Mouse (Mus musculus): ENCODE data around the gene Adtrp.

Gene Adtrp

DNA sequence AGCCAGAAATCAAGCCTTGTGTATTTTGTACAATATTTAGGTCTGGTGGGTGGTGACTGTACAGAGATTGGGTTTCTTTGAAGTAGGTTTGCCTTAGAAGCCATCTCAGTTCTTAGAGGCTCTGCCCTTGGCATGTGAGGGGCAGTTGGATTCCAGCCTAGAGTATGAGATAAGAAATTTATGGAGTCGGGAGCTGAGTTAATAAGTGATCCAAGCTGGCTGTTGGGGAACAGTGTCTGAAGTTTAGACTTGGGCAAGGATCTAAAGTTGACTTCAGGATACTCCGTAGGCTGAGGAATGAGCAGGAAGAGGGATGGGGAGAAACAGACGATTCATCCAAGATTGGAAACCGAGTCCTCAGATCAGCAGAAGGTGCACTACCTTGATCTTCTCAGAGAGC is 29.9 kb downstream of the Adtrp start:
- no peak; the same call in 1 of the 2 replicates for TF ChIP-seq GATA4 (IDR thresholded peaks at IDR 0.05; ENCODE audit: insufficient replicate concordance, low read length)

DNA sequence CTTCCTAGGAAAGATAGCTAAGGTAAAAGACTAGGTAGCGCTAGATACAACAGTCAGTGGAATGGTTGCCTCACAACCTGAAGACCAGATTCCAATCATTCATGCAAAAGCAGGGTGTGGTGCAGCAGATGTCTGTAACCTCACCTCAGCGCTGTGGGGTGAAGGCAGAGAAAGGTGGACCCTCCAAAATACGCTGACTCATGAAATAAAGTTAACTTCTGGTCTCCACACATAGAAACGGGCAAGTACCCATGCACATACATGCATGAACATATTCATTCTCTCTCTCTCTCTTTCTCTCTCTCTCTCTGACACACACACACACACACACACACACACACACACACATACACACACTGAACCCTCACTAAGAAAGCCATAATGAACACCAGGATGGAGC is 30.8 kb downstream of the Adtrp start:
- no peak for TF ChIP-seq GATA4 (IDR thresholded peaks at IDR 0.05; ENCODE audit: insufficient replicate concordance, low read length)

DNA sequence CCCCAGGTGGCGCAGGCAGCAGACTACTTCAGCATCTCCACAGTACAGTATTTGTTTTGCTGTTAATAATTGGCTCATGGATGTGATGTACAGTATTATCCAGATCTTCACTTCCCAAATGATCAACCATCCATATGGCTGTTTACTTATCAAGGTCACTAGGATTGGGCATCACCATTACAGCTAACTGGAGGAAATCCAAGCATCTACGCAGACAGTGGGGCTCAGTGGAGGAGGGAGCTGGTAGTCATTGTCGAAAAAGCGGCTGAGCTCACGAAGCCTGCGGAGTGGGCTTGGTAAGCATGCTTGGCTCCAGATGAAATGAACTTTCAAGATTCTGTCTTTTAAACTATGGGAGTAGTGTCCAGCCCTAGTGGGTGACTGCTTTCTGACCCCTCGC is 36.7 kb downstream of the Adtrp start:
- no peak for TF ChIP-seq GATA4 (IDR thresholded peaks at IDR 0.05; ENCODE audit: insufficient replicate concordance, low read length)

DNA sequence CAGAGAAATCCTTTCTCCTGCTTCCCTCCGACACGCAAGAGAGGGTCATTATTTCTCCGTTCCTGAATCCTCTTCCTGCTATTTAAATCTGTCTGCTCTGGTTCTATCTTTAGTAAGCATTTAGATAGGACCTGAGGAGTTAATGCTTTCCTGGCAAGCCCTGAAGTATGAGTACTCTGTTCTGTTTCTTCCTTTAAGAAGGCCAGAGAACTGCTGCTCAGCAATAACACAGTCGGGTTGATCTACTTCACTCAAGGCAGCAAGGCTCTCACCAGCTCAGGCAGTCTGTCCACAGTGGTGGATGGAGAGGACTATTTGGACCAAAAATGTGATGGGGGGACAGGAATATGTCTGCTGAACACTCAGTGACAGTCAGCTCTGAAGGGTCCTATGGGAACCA is 39.7 kb downstream of the Adtrp start:
- TF ChIP-seq GATA4 (IDR thresholded peaks at IDR 0.05; ENCODE audit: insufficient replicate concordance, low read length) = no peak

DNA sequence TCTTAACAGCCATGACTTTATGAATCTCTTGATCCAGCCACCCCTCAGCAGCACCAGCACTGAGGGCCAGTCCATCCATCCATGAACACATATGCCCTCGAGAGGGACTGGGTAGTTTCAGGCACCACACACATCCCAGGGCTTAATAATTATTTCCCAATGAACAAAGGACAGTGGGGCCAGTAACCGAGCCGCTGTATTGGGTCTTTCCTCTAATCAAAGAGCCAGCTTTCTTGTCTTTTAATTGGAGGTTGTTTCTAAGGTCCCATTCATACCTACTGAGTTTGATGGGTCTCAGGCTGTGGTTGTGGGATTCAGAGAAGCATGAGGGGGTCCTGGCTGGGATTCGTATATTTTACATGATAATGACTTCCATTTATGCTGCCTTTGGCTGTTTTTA is 40.2 kb downstream of the Adtrp start:
- TF ChIP-seq GATA4 (IDR thresholded peaks at IDR 0.05; ENCODE audit: insufficient replicate concordance, low read length) = no peak

DNA sequence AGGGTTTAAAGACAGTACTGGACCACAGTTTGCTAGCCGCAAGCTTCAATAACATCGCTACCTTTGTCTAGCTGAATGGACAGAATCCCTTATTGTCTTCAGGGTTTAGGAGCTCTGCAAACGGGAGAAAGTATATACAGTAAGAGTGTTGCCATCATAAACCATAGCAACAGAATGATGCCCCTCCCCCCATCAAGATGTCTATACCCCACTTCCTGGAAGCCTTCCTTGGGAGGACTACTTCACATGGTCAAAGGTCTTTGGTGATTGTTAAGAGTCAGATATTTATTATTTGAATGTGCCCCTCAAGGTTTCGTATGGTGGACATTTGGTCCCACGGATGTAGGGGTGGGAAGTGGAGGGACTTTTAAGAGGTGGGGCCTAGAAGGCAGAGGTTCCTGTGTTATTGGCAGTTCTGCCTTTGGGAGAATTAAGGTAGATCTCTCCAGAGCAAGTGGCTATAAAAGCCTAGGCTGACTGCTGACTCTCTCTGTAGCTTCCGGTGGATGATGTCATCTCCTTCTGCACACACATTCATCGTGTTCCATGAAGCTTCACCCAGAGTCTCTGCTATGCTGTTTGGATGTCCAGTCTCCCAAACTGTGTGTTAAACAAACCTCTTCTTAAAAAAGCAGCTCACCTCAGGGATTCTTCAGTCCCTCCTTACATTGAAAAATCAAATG is 42.2 kb downstream of the Adtrp start:
- TF ChIP-seq GATA4 (IDR thresholded peaks at IDR 0.05; ENCODE audit: insufficient replicate concordance, low read length) = no peak

DNA sequence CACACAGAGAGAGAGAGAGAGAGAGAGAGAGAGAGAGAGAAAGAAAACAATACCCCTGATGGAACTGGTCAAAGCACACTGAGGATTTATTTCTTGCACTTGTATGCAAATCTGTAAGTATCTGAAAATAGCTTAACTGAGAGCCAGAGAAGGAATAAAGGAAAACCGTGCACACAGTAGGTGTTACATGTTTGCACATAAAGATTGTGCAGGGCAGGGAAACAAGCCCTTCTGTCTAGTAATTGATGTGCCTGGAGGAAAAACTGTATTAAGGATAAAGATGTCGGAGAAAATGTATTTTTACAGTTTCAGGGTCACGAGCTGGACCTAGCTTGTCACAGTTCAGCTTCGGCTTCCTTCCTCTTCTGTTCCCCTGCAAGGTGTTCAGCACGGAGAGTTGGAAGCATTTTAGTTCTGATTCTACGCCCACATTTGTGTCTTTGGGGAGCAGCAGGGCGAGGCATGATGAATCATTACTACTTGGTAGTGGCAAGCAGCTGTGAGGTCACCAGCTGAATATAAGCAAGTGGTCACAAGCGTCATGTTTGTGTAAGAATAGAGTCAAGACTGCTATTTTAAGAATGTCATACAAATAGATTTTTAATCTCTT is 43.7 kb downstream of the Adtrp start:
- no peak for TF ChIP-seq GATA4 (IDR thresholded peaks at IDR 0.05; ENCODE audit: insufficient replicate concordance, low read length)

DNA sequence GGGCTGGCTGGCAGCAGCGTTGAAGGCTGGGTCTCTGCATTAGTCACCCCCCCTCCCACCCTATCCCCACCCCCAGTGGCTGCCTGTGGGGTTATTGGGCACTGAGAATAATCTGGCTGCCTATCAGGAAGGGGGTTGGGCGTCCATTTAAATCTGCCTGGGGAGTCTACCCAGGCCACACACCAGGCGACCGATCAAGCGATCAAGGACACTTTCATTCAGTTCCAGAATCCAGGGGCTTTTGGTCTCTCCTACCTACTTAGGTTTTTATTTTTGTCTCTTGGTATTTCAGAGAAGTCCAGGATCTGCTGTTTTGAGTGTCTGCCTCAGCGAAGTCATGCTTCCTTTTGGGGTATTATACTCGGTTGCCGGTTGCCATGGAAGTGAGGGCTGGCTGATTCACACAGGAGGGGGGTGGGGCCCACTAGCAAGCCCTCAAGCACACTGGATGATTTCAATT is 46.3 kb downstream of the Adtrp start:
- TF ChIP-seq GATA4 (IDR thresholded peaks at IDR 0.05; ENCODE audit: insufficient replicate concordance, low read length) = no peak

DNA sequence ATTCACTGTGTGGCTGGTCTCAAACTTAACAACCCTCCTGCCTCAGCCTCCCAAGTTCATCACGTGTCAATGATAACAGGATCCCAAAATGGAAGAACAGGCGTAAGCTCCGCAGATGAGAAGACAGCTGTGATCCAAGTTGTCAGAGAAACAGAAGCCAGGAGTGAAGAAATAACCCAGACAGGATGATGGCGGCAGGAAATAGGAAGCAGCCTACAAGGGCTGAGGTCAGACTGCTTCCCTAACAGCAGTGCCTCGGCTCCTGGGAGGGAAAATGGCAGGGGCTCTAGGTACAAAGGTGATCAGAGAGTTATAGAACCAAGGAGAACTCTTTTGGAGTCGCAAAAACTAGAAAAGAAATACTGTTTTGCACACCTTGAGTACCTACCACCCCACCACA is 54.6 kb downstream of the Adtrp start:
- no peak for TF ChIP-seq GATA4 (IDR thresholded peaks at IDR 0.05; ENCODE audit: insufficient replicate concordance, low read length)

DNA sequence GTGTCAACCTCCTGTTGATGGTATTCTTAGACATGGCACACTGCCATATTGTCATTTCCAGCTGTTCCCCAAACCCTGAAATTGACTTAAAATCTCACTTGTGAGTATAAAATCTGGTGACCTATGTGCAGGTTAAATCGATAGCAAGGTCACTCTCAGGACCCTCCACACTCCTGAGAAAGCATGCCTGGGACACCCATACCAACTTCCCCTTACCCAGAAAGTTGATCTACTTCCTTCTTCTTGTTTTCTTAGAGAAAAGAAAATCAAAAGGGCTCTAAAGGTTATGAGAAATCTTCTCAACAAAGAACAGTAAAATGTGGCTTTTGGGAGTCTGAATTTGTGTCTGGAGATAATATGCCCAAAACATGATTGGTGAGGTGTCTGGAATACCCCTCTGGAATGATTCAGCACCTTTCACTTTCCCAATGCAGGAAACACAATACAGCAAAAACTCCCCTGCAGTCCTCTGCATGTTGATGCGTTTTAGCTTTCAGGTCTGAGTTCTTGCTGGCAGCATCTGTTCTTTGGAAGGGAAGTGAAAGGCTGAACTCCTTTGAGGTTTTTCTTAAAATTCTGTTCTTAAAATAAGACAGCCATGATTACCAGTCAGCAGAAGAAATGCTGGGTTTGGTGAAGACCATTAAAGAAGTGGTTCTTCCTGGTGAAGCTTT is 59.5 kb downstream of the Adtrp start:
- TF ChIP-seq GATA4 (IDR thresholded peaks at IDR 0.05; ENCODE audit: insufficient replicate concordance, low read length) = no peak

DNA sequence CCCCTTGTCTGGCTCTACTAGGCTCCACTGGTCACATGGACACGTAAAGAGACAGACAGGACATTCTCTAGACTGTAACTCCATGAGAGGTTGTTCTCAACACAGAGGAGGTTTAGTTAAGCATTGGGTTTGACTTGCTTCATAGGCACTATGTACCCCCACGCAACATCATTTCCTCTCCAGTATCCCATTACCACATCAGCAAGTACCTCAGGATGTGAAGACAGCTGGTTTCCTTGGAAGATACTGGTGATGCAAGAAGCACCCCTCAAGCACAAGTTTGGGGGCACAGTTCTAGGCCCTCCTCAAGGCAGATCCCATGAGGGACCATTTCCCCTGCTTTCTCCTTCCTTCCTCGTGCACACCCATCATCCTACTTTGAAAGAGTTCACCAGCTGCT is 60.8 kb downstream of the Adtrp start:
- no peak for TF ChIP-seq GATA4 (IDR thresholded peaks at IDR 0.05; ENCODE audit: insufficient replicate concordance, low read length)

DNA sequence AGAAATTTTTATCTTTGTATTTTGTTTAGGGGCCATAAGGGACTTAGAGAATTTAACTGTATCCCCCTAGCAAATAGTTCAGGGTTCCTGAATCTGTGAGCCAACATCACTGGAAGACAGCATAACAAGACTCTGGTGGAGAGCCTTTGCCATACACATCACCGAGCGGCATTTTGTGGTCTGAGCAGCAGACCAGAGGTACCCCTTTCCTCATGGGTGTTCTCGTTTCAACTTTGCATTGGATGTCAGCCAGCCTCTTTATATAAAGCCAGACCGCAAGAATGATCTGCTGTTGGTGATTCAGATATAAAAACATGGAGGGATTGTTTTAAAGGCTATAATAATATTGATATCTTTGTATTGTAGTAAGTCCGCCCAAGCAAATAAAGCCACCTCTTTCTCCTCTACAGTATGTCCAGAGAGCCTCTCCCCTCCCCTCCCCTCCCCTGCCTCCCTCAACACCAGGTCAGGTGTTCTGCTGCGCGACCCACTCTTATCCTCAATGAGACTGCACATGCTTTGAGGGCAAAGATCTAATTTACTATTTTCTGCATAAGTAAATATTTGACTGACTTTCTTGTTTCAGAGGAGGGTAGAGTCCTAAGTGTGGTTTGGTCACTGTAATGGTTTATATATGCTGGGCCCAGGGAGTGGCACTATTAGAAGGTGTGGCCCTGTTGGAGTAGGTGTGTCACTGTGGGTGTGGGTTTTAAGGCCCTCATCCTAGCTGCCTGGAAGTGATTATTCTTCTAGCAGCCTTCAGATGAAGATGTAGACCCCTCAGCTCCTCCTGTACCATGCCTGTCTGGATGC is 62.4 kb downstream of the Adtrp start:
- no peak for TF ChIP-seq GATA4 (IDR thresholded peaks at IDR 0.05; ENCODE audit: insufficient replicate concordance, low read length)

DNA sequence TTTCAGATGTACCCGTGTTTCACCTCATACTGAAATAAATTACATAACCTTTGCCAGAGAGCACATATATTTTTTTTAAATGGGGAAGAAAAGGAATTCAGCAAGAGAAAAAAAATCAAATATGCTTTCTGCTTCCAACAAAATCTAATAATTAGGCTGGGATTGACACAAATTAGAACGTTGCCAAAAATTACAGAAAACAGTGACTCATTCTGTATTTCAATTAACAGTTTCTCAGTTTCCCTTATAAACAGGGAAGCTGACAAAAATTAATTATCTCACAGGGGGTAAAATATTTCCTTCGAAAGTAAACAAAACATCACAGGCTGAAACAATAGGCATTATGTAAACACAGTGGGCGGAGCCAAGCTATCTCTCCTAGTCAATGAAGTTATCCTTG is 67.2 kb downstream of the Adtrp start:
- TF ChIP-seq GATA4 (IDR thresholded peaks at IDR 0.05; ENCODE audit: insufficient replicate concordance, low read length) = no peak

DNA sequence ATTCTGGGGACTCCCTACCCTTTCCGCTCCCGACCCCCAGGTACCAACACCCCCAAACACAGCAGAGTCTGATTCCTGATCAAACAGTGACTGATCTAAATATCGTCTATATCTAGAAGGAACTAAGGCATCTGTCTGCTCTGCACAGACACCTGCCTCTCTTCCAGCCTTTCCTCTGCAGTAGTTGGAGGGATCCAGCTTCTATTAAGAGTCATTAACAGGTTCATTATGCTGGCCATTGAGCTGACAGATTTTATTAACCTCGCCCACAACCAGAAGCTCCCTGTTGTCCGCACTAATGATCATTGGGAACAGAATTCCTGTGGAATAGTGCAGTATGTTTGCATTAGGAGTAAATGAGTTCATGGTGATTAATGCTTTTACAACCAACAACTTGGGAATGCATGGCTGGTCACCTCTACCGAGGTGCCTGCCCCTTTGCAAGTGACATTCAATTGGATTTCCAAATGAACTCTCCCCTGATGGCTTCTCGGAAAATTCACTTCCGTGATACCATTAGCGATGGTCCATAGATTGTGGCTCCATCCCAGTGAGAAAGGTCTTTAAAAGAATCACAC is 67.8 kb downstream of the Adtrp start:
- no peak for TF ChIP-seq GATA4 (IDR thresholded peaks at IDR 0.05; ENCODE audit: insufficient replicate concordance, low read length)

DNA sequence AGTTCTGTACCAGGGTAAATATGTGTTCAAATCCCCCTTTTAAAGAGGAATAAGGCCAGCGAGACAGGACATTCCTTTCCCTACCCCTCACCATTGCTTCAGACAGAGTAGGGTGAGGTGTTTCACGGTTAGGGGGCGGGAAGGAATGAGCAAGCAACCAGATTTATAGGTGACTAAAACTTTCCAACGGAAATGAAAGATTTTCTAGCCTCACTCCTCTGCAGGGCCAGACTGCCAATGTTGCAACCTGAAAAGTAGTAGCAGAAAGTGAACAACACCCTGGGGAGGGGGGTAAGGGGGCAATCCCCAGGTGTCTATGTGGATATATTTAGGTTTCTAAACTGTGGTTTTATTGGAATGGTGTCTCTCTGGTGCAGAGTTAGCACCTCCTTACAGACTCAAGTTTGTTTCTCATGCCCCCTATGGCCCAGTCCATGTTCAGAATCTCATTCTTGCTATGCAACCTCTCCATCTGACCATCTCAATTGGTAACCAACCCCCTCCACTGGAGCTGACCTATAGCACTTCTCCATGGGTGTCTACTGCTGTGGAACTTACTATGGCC is 73.6 kb downstream of the Adtrp start:
- no peak for TF ChIP-seq GATA4 (IDR thresholded peaks at IDR 0.05; ENCODE audit: insufficient replicate concordance, low read length)

Data from liver, adult (tissue).